In genomic region chr6:72598791-72599557, GRCm38 (mm10) we compare ENCODE assay signal across 8 mouse cellular contexts. TPM values are rescaled to one million over a fixed set of nuclear protein-coding genes. Genes with fewer than 3 reads are reported as not detected.
DNase-seq lines count a peak whose midpoint lies in the region; ATAC-seq and TF ChIP-seq lines count a peak whose summit lies in the region.

No protein-coding gene starts in this region.

- H3K9me3 ChIP-seq in lung, embryonic 16.5 days (ENCODE audit: control insufficient read depth, low read length): no peaks in the 10 kb centered on the region
- no peaks in the 10 kb centered on the region for H3K9me3 ChIP-seq in stomach, postnatal 0 days (ENCODE audit: control insufficient read depth, low read length)

- peak; percentile 36 to 40 for DNase-seq in lung, adult 18-20 months
- DNase-seq in lung, postnatal 25 days (ENCODE audit: low spot score): no peak
- DNase-seq in gastrocnemius, adult 18-20 months (ENCODE audit: low spot score): peak; percentile 50
- peak; percentile 76 for DNase-seq in kidney, adult 2 months
- no peak for DNase-seq in stomach, postnatal 0 days (ENCODE audit: low spot score)
- DNase-seq in retina, embryonic 14.5 days (ENCODE audit: low spot score): no peak

- H3K27me3 ChIP-seq in kidney, adult 2 months (replicated peaks; ENCODE audit: control insufficient read depth, insufficient read depth, low read length): no peaks in the 10 kb centered on the region
- no peaks in the 10 kb centered on the region for H3K27me3 ChIP-seq in lung, embryonic 16.5 days (ENCODE audit: control insufficient read depth, insufficient read depth, low read depth, low read length)
- H3K27me3 ChIP-seq in stomach, postnatal 0 days (ENCODE audit: control insufficient read depth, insufficient read depth, low read length): no peaks in the 10 kb centered on the region

- peak overlapping the region; percentile 75 for H3K9ac ChIP-seq in lung, embryonic 16.5 days (ENCODE audit: low read length)
- H3K9ac ChIP-seq in stomach, postnatal 0 days (ENCODE audit: low read length): peak overlapping the region; percentile 68

- TF ChIP-seq CTCF in bone marrow, adult 2 months (IDR thresholded peaks at IDR 0.05; ENCODE audit: control insufficient read depth, insufficient read depth, low read length): no peak
- no peak for TF ChIP-seq CTCF in kidney, adult 2 months (conservative IDR thresholded peaks at IDR 0.05; ENCODE audit: insufficient read depth, insufficient read length, low read depth, low read length)
- TF ChIP-seq CTCF in stomach, postnatal 0 days (IDR thresholded peaks at IDR 0.05; ENCODE audit: low read depth): no peak

- H3K4me2 ChIP-seq in lung, embryonic 16.5 days (ENCODE audit: low read depth, low read length): peak overlapping the region; percentile 81
- peak overlapping the region; percentile 68 for H3K4me2 ChIP-seq in stomach, postnatal 0 days (replicated peaks; ENCODE audit: low read depth)

- peak; percentile 65 for ATAC-seq in lung, embryonic 16.5 days (ENCODE audit: low read depth)
- peak; percentile 32 for ATAC-seq in stomach, postnatal 0 days (ENCODE audit: low FRiP score, low TSS enrichment)

- H3K27ac ChIP-seq in bone marrow, adult 2 months (ENCODE audit: control insufficient read depth, insufficient read depth, low read depth, low read length, poor library complexity): no peak overlapping the region
- H3K27ac ChIP-seq in kidney, adult 2 months (ENCODE audit: insufficient read depth, low read depth, low read length): peak overlapping the region; percentile 96
- peak overlapping the region; percentile 93 for H3K27ac ChIP-seq in lung, embryonic 16.5 days (ENCODE audit: low read length)
- H3K27ac ChIP-seq in stomach, postnatal 0 days (replicated peaks): peak overlapping the region; percentile 94

- H3K36me3 ChIP-seq in kidney, adult 2 months (ENCODE audit: control insufficient read depth, insufficient read depth, low read length): no peaks in the 10 kb centered on the region
- no peaks in the 10 kb centered on the region for H3K36me3 ChIP-seq in lung, embryonic 16.5 days (ENCODE audit: control insufficient read depth, insufficient read depth, low read length)
- H3K36me3 ChIP-seq in stomach, postnatal 0 days (ENCODE audit: control insufficient read depth, insufficient read depth, low read length): 0 out of 2 replicates have a peak, but pooled peaks cover 3% of the 10 kb centered on the region

- TF ChIP-seq EP300 in stomach, postnatal 0 days (optimal IDR thresholded peaks at IDR 0.05): no peak

- peaks cover 2% of the 10 kb centered on the region for H3K4me1 ChIP-seq in bone marrow, adult 2 months (ENCODE audit: control insufficient read depth, insufficient read depth, low read length)
- H3K4me1 ChIP-seq in kidney, adult 2 months (ENCODE audit: control insufficient read depth, insufficient read depth, low read length): peaks cover 21% of the 10 kb centered on the region; the same call in 1 of the 2 replicates
- peaks cover 19% of the 10 kb centered on the region for H3K4me1 ChIP-seq in lung, embryonic 16.5 days (replicated peaks; ENCODE audit: control insufficient read depth, insufficient read depth, low read length)
- H3K4me1 ChIP-seq in stomach, postnatal 0 days (replicated peaks; ENCODE audit: control insufficient read depth, insufficient read depth): 0 out of 2 replicates have a peak, but pooled peaks cover 4% of the 10 kb centered on the region

- no peak for TF ChIP-seq POLR2A in bone marrow, adult 2 months (IDR thresholded peaks at IDR 0.05; ENCODE audit: borderline replicate concordance, control insufficient read depth, low read depth, low read length)
- no peak for TF ChIP-seq POLR2A in kidney, adult 2 months (IDR thresholded peaks at IDR 0.05; ENCODE audit: low read depth, low read length)

- H3K4me3 ChIP-seq in bone marrow, adult 2 months (replicated peaks; ENCODE audit: control insufficient read depth, low read depth, low read length): peak overlapping the region; percentile 75
- H3K4me3 ChIP-seq in kidney, adult 2 months (ENCODE audit: insufficient read depth, low read depth, low read length): peak overlapping the region; percentile 70
- peak overlapping the region; percentile 73 for H3K4me3 ChIP-seq in lung, embryonic 16.5 days (ENCODE audit: low read length)
- H3K4me3 ChIP-seq in stomach, postnatal 0 days (ENCODE audit: low read depth, low read length): peak overlapping the region; percentile 68

- WGBS in bone marrow, adult 2 months: 38% methylated on average over 12 of the region's 12 CpGs
- WGBS in kidney, adult 2 months: 27% methylated on average over 12 of the region's 12 CpGs
- WGBS in lung, embryonic 16.5 days: 29% methylated on average over 12 of the region's 12 CpGs
- WGBS in stomach, postnatal 0 days: 26% methylated on average over 12 of the region's 12 CpGs

RNA-seq across cellular contexts. Expression of gene Retsat, which starts 0.7 kb away (rescaled TPM):
- 1.3 and 4.0 TPM in 2 replicates for polyA plus RNA-seq in bone marrow, adult 2 months (2011; ENCODE audit: insufficient read depth, insufficient read length, low replicate concordance, missing spikeins)
- 10 to 100 TPM; 62.7 to 71.1 TPM for total RNA-seq in gastrocnemius, adult 18-20 months (2021)
- polyA plus RNA-seq in kidney, adult 2 months (2012; rRNA removed): 237 and 272 TPM in 2 replicates
- polyA plus RNA-seq in lung, embryonic 16.5 days (2015; fragmentation: Nextera tagmentation; extraction: Ambion mirVana): 18.6 and 20.1 TPM in 2 replicates
- polyA plus RNA-seq in stomach, postnatal 0 days (2015; fragmentation: Nextera tagmentation; extraction: Ambion mirVana): 54.1 TPM in 2 replicates

RNA-seq across cellular contexts. Expression of gene Elmod3, which starts 0.8 kb away (rescaled TPM):
- polyA plus RNA-seq in bone marrow, adult 2 months (2011; ENCODE audit: insufficient read depth, insufficient read length, low replicate concordance, missing spikeins): 2.7 and 5.2 TPM in 2 replicates
- total RNA-seq in gastrocnemius, adult 18-20 months (2021): 1 to 10 TPM; 7.3 to 8.7 TPM
- 43.0 and 43.4 TPM in 2 replicates for polyA plus RNA-seq in kidney, adult 2 months (2012; rRNA removed)
- 17.5 and 20.0 TPM in 2 replicates for polyA plus RNA-seq in lung, embryonic 16.5 days (2015; fragmentation: Nextera tagmentation; extraction: Ambion mirVana)
- 13.3 and 15.8 TPM in 2 replicates for polyA plus RNA-seq in stomach, postnatal 0 days (2015; fragmentation: Nextera tagmentation; extraction: Ambion mirVana)

RNA-seq across cellular contexts. Expression of gene Tgoln1, which starts 17.8 kb away (rescaled TPM):
- polyA plus RNA-seq in bone marrow, adult 2 months (2011; ENCODE audit: insufficient read depth, insufficient read length, low replicate concordance, missing spikeins): 6.4 and 13.5 TPM in 2 replicates
- 10 to 100 TPM; 24.0 to 27.9 TPM for total RNA-seq in gastrocnemius, adult 18-20 months (2021)
- polyA plus RNA-seq in kidney, adult 2 months (2012; rRNA removed): 101 and 118 TPM in 2 replicates
- 45.6 and 46.8 TPM in 2 replicates for polyA plus RNA-seq in lung, embryonic 16.5 days (2015; fragmentation: Nextera tagmentation; extraction: Ambion mirVana)
- polyA plus RNA-seq in stomach, postnatal 0 days (2015; fragmentation: Nextera tagmentation; extraction: Ambion mirVana): 37.2 and 37.7 TPM in 2 replicates

RNA-seq across cellular contexts. Expression of gene Capg, which starts 54.8 kb away (rescaled TPM):
- polyA plus RNA-seq in bone marrow, adult 2 months (2011; ENCODE audit: insufficient read depth, insufficient read length, low replicate concordance, missing spikeins): 16.4 and 60.4 TPM in 2 replicates
- total RNA-seq in gastrocnemius, adult 18-20 months (2021): 10 to 100 TPM in 1 of 2 experiments, 1 to 10 TPM in 1; 9.2 to 14.3 TPM
- polyA plus RNA-seq in kidney, adult 2 months (2012; rRNA removed): 64.3 and 70.9 TPM in 2 replicates
- 75.8 and 82.9 TPM in 2 replicates for polyA plus RNA-seq in lung, embryonic 16.5 days (2015; fragmentation: Nextera tagmentation; extraction: Ambion mirVana)
- 120 and 130 TPM in 2 replicates for polyA plus RNA-seq in stomach, postnatal 0 days (2015; fragmentation: Nextera tagmentation; extraction: Ambion mirVana)

Comparison
In these comparisons a context has a peak if more than half of its experiments do, and no peak if none do; other contexts are left out.
1. DNase-seq: peak in lung, adult 18-20 months (2 of 2), gastrocnemius, adult 18-20 months (single experiment) and kidney, adult 2 months (single experiment); none in lung, postnatal 25 days (single experiment), stomach, postnatal 0 days (single experiment) and retina, embryonic 14.5 days (single experiment).
2. Peak in every context shown above with its lines, with median percentiles within 50 percentile points of each other: H3K4me3 ChIP-seq.